Mouse (Mus musculus) CH12.LX (cell line): ENCODE results near the gene Scyl1. TPM values are rescaled to one million over a fixed set of nuclear protein-coding genes. Genes with fewer than 3 reads are reported as not detected.

Experiments used
- DNase-seq: peaks from one replicate; pipeline ENCODE4 v3.0.0-alpha.2; 2013; ENCODE audit errors: extremely low read depth
- H3K27ac ChIP-seq: 2 replicates; pipeline ENCODE4 v1.5.1; 2012; ENCODE audit warnings: low read depth, mild to moderate bottlenecking, control low read depth, moderate library complexity; ENCODE audit not compliant: insufficient read depth
- H3K27me3 ChIP-seq: replicated peaks from 2 replicates; pipeline ENCODE3; 2012; ENCODE audit warnings: inconsistent platforms
- H3K36me3 ChIP-seq, 2 experiments: replicated peaks in 1 of 2; 2 replicates each; pipeline versions ENCODE3 to v1.6.1; 2012; ENCODE audit warnings: inconsistent platforms in 1 of 2, low read length in 1 of 2, mild to moderate bottlenecking in 1 of 2, mixed read lengths in 1 of 2, moderate library complexity in 1 of 2; ENCODE audit not compliant: control insufficient read depth in 1 of 2, insufficient read depth in 1 of 2
- H3K4me1 ChIP-seq, 2 experiments: 2 replicates each; pipeline ENCODE4 v1.6.1; 2012; ENCODE audit warnings: inconsistent platforms in 1 of 2, moderate library complexity in 1 of 2; ENCODE audit not compliant: insufficient read depth in 2 of 2, control insufficient read depth in 1 of 2
- H3K4me2 ChIP-seq: 2 replicates; pipeline ENCODE4 v1.6.1; 2012; ENCODE audit warnings: low read depth, mild to moderate bottlenecking, control low read depth; ENCODE audit not compliant: poor library complexity, insufficient read depth, severe bottlenecking
- H3K4me3 ChIP-seq, 3 experiments: fragments of 150-350 bp in 1 of 3; sonication (generic) in 1 of 3; replicated peaks in 1 of 3; 2 replicates each; pipeline versions ENCODE3 to v1.5.1; 2011 to 2012; ENCODE audit warnings: low read depth in 2 of 3, low read length in 2 of 3, mild to moderate bottlenecking in 2 of 3, moderate library complexity in 2 of 3, control low read depth in 1 of 3, improper control_type of control experiment in 1 of 3, inconsistent platforms in 1 of 3, mixed read lengths in 1 of 3; ENCODE audit not compliant: poor library complexity in 1 of 3
- H3K79me2 ChIP-seq: replicated peaks from 2 replicates; pipeline ENCODE4 v1.6.1; 2012; ENCODE audit warnings: mild to moderate bottlenecking, moderate library complexity; ENCODE audit not compliant: control insufficient read depth, poor library complexity, insufficient read depth, severe bottlenecking; ENCODE audit errors: extremely low read depth
- H3K9ac ChIP-seq: 2 replicates; pipeline ENCODE4 v1.6.1; 2012; ENCODE audit warnings: low read depth, mild to moderate bottlenecking, control low read depth, moderate library complexity; ENCODE audit not compliant: insufficient read depth
- H3K9me3 ChIP-seq: replicated peaks from 2 replicates; pipeline ENCODE3; 2012; ENCODE audit warnings: low read length, inconsistent platforms, mixed read lengths
- CTCF ChIP-seq, 2 experiments: IDR thresholded peaks in 1 of 2; conservative IDR thresholded peaks in 1 of 2; 2 replicates each; pipeline ENCODE4 v1.5.1; 2011 to 2012; ENCODE audit warnings: low read depth in 2 of 2, low read length in 2 of 2, improper control_type of control experiment in 1 of 2, inconsistent platforms in 1 of 2, mild to moderate bottlenecking in 1 of 2, moderate library complexity in 1 of 2
- ELF1 ChIP-seq: IDR thresholded peaks from 2 replicates; pipeline ENCODE4 v1.6.1; 2014; ENCODE audit warnings: low read depth, mild to moderate bottlenecking, inconsistent platforms, low read length, improper control_type of control experiment
- HCFC1 ChIP-seq: IDR thresholded peaks from 2 replicates; pipeline ENCODE4 v1.6.1; 2012; ENCODE audit warnings: low read depth, mild to moderate bottlenecking, inconsistent platforms, low read length, improper control_type of control experiment
- JUN ChIP-seq: IDR thresholded peaks from 2 replicates; pipeline ENCODE4 v1.6.1; 2011; ENCODE audit warnings: low read depth, mild to moderate bottlenecking, low read length, improper control_type of control experiment, moderate library complexity; ENCODE audit not compliant: insufficient read depth
- KAT2A ChIP-seq: IDR thresholded peaks from 2 replicates; pipeline ENCODE4 v1.6.1; 2012; ENCODE audit warnings: low read length, improper control_type of control experiment, inconsistent platforms; ENCODE audit not compliant: insufficient replicate concordance
- MAZ ChIP-seq: IDR thresholded peaks from 2 replicates; pipeline ENCODE4 v1.6.1; 2012; ENCODE audit warnings: low read depth, mild to moderate bottlenecking, inconsistent platforms, low read length, improper control_type of control experiment, moderate library complexity
- MYC ChIP-seq: IDR thresholded peaks from 2 replicates; pipeline ENCODE4 v1.6.1; 2011; ENCODE audit warnings: low read depth, mild to moderate bottlenecking, improper control_type of control experiment, low read length
- NELFE ChIP-seq: IDR thresholded peaks from 2 replicates; pipeline ENCODE4 v1.6.1; 2011; ENCODE audit warnings: low read depth, low read length, improper control_type of control experiment
- NRF1 ChIP-seq: IDR thresholded peaks from 2 replicates; pipeline ENCODE4 v1.6.1; 2014; ENCODE audit warnings: low read depth, mild to moderate bottlenecking, inconsistent platforms, low read length, improper control_type of control experiment, moderate library complexity
- PAX5 ChIP-seq: IDR thresholded peaks from 2 replicates; pipeline ENCODE4 v1.6.1; 2012; ENCODE audit warnings: low read length, inconsistent platforms, mixed read lengths
- UBTF ChIP-seq: IDR thresholded peaks from 2 replicates; pipeline ENCODE4 v1.6.1; 2012; ENCODE audit warnings: low read depth, mild to moderate bottlenecking, inconsistent platforms, low read length, improper control_type of control experiment, moderate library complexity
- dilution Hi-C: fragments of 300-500 bp; cut with MboI; formaldehyde crosslinking; loops from 2 replicates; pipeline ENCODE4 v1.14.3; 2020; ENCODE audit warnings: low sequenced_read_pairs; ENCODE audit not compliant: extremely low pct_unique_long_range_greater_than_20kb, extremely low pct_ligation_motif_present
- in situ Hi-C: fragments of 300-500 bp; cut with MboI; formaldehyde crosslinking; loops from 3 replicates; pipeline ENCODE4 v1.14.3; 2019; ENCODE audit warnings: low sequenced_read_pairs, low pct_ligation_motif_present, low pct_unique_long_range_greater_than_20kb, mixed read lengths
- polyA plus RNA-seq: library from polyadenylated mRNA; unstranded; fragments of >175 nt; gene quantifications from 2 replicates; pipeline ENCODE4 v1.2.1, GENCODE M21; 2012; ENCODE audit warnings: low read depth; ENCODE audit not compliant: insufficient read length
- total RNA-seq, 2 experiments: library from RNA; depleted of rRNA; stranded (reverse); fragments of 300-350 nt in 1 of 2; fragments of >200 nt in 1 of 2; gene quantifications; 2 replicates each; pipeline ENCODE4 v1.2.3; 2012 to 2014

Gene Scyl1
- total and polyA plus RNA-seq, 3 experiments, result 35.1 to 56.1 (median 49.8) TPM

DNA sequence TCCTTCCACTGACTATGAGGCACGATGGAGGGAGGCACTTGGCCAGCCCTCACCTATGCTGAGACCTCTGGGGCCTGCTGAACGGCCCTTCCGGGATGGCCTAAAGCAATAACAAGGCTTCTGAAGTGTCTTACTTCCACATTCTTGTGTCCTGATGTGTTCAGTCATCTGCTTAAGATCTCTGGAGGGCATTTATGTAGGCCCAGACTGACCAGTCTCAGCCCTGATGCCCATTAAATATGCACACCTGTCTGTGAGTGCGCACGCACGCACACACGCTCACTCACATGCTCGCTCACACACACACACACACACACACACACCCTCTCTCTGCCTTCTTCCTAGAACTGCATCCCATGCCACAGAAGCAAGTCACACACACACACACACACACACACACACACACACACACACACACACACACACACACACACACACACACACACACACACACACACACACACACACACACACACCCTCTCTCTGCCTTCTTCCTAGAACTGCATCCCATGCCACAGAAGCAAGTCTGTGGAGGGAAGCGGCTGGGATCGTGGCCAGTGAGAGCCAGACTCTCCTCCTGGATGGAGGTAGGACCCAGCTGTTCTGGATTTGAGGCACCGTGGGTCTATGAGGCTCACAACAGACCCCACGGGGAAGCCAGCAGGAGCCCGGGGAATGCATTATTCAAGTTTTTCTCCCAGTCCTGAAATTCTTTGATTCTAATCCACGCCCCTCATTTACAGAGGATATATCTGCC, 37.9 kb upstream of the Scyl1 start:
- TF ChIP-seq JUN (no peak), ELF1 (no peak), UBTF (no peak), KAT2A (no peak)
- Histone ChIP-seq H3K4me2 (no peak overlapping the region), H3K9ac (no peak overlapping the region), H3K9me3 (no peaks in the 10 kb centered on the region), H3K4me1 (peaks cover 29 to 89% of the 10 kb centered on the region in 2 experiments), H3K79me2 (no peaks in the 10 kb centered on the region), H3K36me3 (no peaks in the 10 kb centered on the region), H3K27ac (no peak overlapping the region), H3K27me3 (no peaks in the 10 kb centered on the region), H3K4me3 (no peak overlapping the region)
- dilution Hi-C loops (no loop called here), in situ Hi-C loops (no loop called here)
- DNase-seq, result no peak

DNA sequence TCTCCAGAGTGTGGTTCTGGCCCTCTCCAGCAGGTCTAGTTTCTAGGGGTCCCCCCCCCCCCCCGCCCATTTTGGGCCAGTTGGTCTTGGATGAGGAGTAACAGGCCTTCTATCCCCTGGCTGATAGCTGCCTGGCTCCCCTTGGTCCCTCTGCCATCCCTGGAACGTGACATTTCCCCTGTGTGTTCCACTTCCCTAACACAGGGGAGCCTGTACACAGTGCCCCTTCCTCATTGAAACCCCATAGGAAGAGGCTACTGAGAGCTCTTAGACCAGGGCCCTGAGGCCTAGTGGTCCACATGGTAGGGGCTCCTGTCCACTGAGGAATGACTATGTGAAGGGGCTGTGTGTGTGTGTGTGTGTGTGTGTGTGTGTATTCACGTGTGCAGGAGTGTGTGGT, 36.5 kb upstream of the Scyl1 start:
- Histone ChIP-seq H3K27ac (no peak overlapping the region), H3K9ac (no peak overlapping the region), H3K4me1 (peaks cover 23 to 75% of the 10 kb centered on the region in 2 experiments), H3K4me3 (no peak overlapping the region), H3K79me2 (no peaks in the 10 kb centered on the region), H3K9me3 (no peaks in the 10 kb centered on the region), H3K4me2 (no peak overlapping the region), H3K36me3 (no peaks in the 10 kb centered on the region), H3K27me3 (no peaks in the 10 kb centered on the region)
- in situ Hi-C loops (no loop called here), dilution Hi-C loops (no loop called here)
- no peak for TF ChIP-seq HCFC1
- TF ChIP-seq NRF1, result no peak
- no peak for TF ChIP-seq JUN
- TF ChIP-seq PAX5, result no peak
- no peak for TF ChIP-seq CTCF (conservative IDR thresholded peaks at IDR 0.05 in 1 of 2, IDR thresholded peaks at IDR 0.05 in 1 of 2; ENCODE audit: low read depth in 2 of 2, low read length in 2 of 2)
- TF ChIP-seq NELFE, result no peak
- no peak for TF ChIP-seq MAZ
- DNase-seq, result no peak

- Histone ChIP-seq H3K36me3 (no peaks in the 10 kb centered on the region), H3K4me2 (peak overlapping the region; percentile 85), H3K27me3 (no peaks in the 10 kb centered on the region), H3K27ac (peak overlapping the region; percentile 76), H3K4me3 (peak overlapping the region in 1 of 3 experiments; percentile 11), H3K9ac (peak overlapping the region; percentile 70; the same call in 1 of the 2 replicates), H3K9me3 (no peaks in the 10 kb centered on the region), H3K4me1 (peaks cover 23 to 66% of the 10 kb centered on the region in 2 experiments), H3K79me2 (peaks cover 3% of the 10 kb centered on the region)
- dilution Hi-C loops (no loop called here), in situ Hi-C loops (no loop called here)
- peak; percentile 70 for DNase-seq
- no peak for TF ChIP-seq MYC
Measured at GRCm38 (mm10) chr19:5806809-5807205, 35.6 kb upstream of the Scyl1 start.
